Mouse (Mus musculus) embryonic facial prominence, embryonic 14.5 days (tissue): ENCODE measurements around the gene Uty. TPM values are rescaled to one million over a fixed set of nuclear protein-coding genes. Genes with fewer than 3 reads are reported as not detected.
A peak's percentile ranks its signal among the peaks of the same experiment; 100 is the strongest.

ENCODE experiments used
- ATAC-seq: fragments of 200-750 bp; cut with Nextera tagmentation; 2 replicates; pipeline ENCODE4 v1.8.0; 2017; ENCODE audit warnings: low read depth, moderate number of reproducible peaks, moderate TSS enrichment
- DNase-seq: peaks from one replicate; pipeline ENCODE4 v3.0.0-alpha.2; 2015; ENCODE audit warnings: low spot score
- H3K27ac ChIP-seq: fragments of 300-500 bp; sonication (generic); replicated peaks from 2 replicates; pipeline ENCODE4 v1.5.1; 2014; ENCODE audit warnings: low read depth, mild to moderate bottlenecking, low read length, moderate library complexity
- H3K27me3 ChIP-seq: fragments of 300-500 bp; sonication (generic); replicated peaks from 2 replicates; pipeline ENCODE4 v1.6.1; 2014; ENCODE audit warnings: low read length; ENCODE audit not compliant: control insufficient read depth, insufficient read depth
- H3K36me3 ChIP-seq: fragments of 300-500 bp; sonication (generic); 2 replicates; pipeline ENCODE4 v1.6.1; 2014; ENCODE audit warnings: low read length, mixed read lengths; ENCODE audit not compliant: control insufficient read depth, insufficient read depth
- H3K4me1 ChIP-seq: fragments of 300-500 bp; sonication (generic); 2 replicates; pipeline ENCODE4 v1.6.1; 2014; ENCODE audit warnings: antibody characterized with exemption, low read length; ENCODE audit not compliant: control insufficient read depth, insufficient read depth
- H3K4me2 ChIP-seq: fragments of 300-500 bp; sonication (generic); 2 replicates; pipeline ENCODE4 v1.6.1; 2014; ENCODE audit warnings: low read depth, mild to moderate bottlenecking, low read length, moderate library complexity, mixed read lengths
- H3K4me3 ChIP-seq: fragments of 300-500 bp; sonication (generic); 2 replicates; pipeline ENCODE4 v1.5.1; 2014; ENCODE audit warnings: low read depth, mild to moderate bottlenecking, low read length
- H3K9ac ChIP-seq: fragments of 300-500 bp; sonication (generic); 2 replicates; pipeline ENCODE4 v1.6.1; 2014; ENCODE audit warnings: low read depth, mild to moderate bottlenecking, low read length, moderate library complexity, mixed read lengths
- H3K9me3 ChIP-seq: fragments of 300-500 bp; sonication (generic); 2 replicates; pipeline ENCODE4 v1.6.1; 2016; ENCODE audit warnings: low read length; ENCODE audit not compliant: control insufficient read depth
- WGBS: fragments of 180-500 bp; shearing (Covaris S2); extraction: QIAGEN DNeasy Blood & Tissue Kit; methylation state at CpG from one replicate; pipeline ENCODE4 v1.1.7; 2014; 5-methylcytosine and 5-hydroxymethylcytosine counted together
- polyA plus RNA-seq: library from polyadenylated mRNA; unstranded; fragments of >200 nt; fragmentation: Nextera tagmentation; extraction: Ambion mirVana; gene quantifications from 2 replicates; pipeline ENCODE4 v1.2.1, GENCODE M21; 2014

The Uty gene
- 18.7 and 18.9 TPM in 2 replicates for polyA plus RNA-seq

GRCm38 (mm10) chrY:1245426-1245863 lies at the start of gene Uty:
TSS of gene Uty (minus strand) at chrY:1245759.
- WGBS: 4% methylated on average over 17 of the region's 21 CpGs
- Histone ChIP-seq H3K4me3 (peak within 1 kb of the TSS; percentile 40), H3K4me2 (peak within 1 kb of the TSS; percentile 44), H3K9me3 (no peaks in the 10 kb centered on the region), H3K27ac (peak within 1 kb of the TSS; percentile 83), H3K36me3 (no peaks in the 10 kb centered on the region), H3K9ac (peak within 1 kb of the TSS; percentile 62), H3K4me1 (no peaks in the 10 kb centered on the region), H3K27me3 (no peaks in the 10 kb centered on the region)
- ATAC-seq: peak; percentile 91
- peak; percentile 92 for DNase-seq

- Histone ChIP-seq H3K27me3 (no peaks in the 10 kb centered on the region), H3K9me3 (no peaks in the 10 kb centered on the region), H3K27ac (no peak overlapping the region), H3K36me3 (no peaks in the 10 kb centered on the region), H3K4me3 (no peak overlapping the region), H3K9ac (no peak overlapping the region), H3K4me1 (no peaks in the 10 kb centered on the region), H3K4me2 (no peak overlapping the region)
- DNase-seq (no peak), ATAC-seq (no peak)
Measured at GRCm38 (mm10) chrY:1293708-1294107, 48.1 kb upstream of the Uty start.

- peak within 1 kb of the TSS; percentile 84 for H3K27ac ChIP-seq
- H3K27me3 ChIP-seq: no peaks in the 10 kb centered on the region
- peak within 1 kb of the TSS; percentile 58 for H3K9ac ChIP-seq
- ATAC-seq (peak; percentile 89; the same call in 1 of the 2 replicates), DNase-seq (peak; percentile 92)
- no peaks in the 10 kb centered on the region for H3K9me3 ChIP-seq
- H3K4me2 ChIP-seq: peak within 1 kb of the TSS; percentile 43; the same call in 1 of the 2 replicates
- H3K4me3 ChIP-seq: peak within 1 kb of the TSS; percentile 39
- 4% methylated on average over 14 of the region's 31 CpGs for WGBS
- H3K4me1 ChIP-seq: no peaks in the 10 kb centered on the region
- no peaks in the 10 kb centered on the region for H3K36me3 ChIP-seq
Measured at GRCm38 (mm10) chrY:1286171-1286795, 40.7 kb upstream of the Uty start, which contains the start of gene Ddx3y. TSS of gene Ddx3y (minus strand) at chrY:1286629.

GRCm38 (mm10) chrY:1285735-1286134 lies 40.2 kb upstream of the Uty start:
- WGBS: 1% methylated on average over 12 of the region's 12 CpGs
- peak overlapping the region; percentile 39 for H3K4me3 ChIP-seq

GRCm38 (mm10) chrY:1246117-1246516 lies 558 bp upstream of the Uty start:
- 70% methylated on average over 6 of the region's 6 CpGs for WGBS
- ATAC-seq (no peak), DNase-seq (no peak)
- H3K4me3 ChIP-seq: peak overlapping the region; percentile 40
- H3K9ac ChIP-seq: no peak overlapping the region
- H3K4me2 ChIP-seq: peak overlapping the region; percentile 15; the same call in 1 of the 2 replicates
- H3K36me3 ChIP-seq: no peaks in the 10 kb centered on the region
- no peak overlapping the region for H3K27ac ChIP-seq
- no peaks in the 10 kb centered on the region for H3K9me3 ChIP-seq
- no peaks in the 10 kb centered on the region for H3K4me1 ChIP-seq
- no peaks in the 10 kb centered on the region for H3K27me3 ChIP-seq

More at GRCm38 (mm10) chrY:1285735-1286134, 40.2 kb upstream of the Uty start:
- H3K4me1 ChIP-seq: no peaks in the 10 kb centered on the region
- peak overlapping the region; percentile 84 for H3K27ac ChIP-seq
- H3K9ac ChIP-seq: peak overlapping the region; percentile 58
- peak overlapping the region; percentile 43; the same call in 1 of the 2 replicates for H3K4me2 ChIP-seq
- H3K9me3 ChIP-seq: no peaks in the 10 kb centered on the region
- peak; percentile 4 for DNase-seq
- H3K27me3 ChIP-seq: no peaks in the 10 kb centered on the region
- no peaks in the 10 kb centered on the region for H3K36me3 ChIP-seq
- no peak for ATAC-seq

- DNase-seq (peak; percentile 0), ATAC-seq (no peak)
- Histone ChIP-seq H3K27ac (peak overlapping the region; percentile 83), H3K4me2 (peak overlapping the region; percentile 44), H3K4me3 (peak overlapping the region; percentile 40), H3K27me3 (no peaks in the 10 kb centered on the region), H3K36me3 (no peaks in the 10 kb centered on the region), H3K9ac (peak overlapping the region; percentile 62), H3K4me1 (no peaks in the 10 kb centered on the region), H3K9me3 (no peaks in the 10 kb centered on the region)
- WGBS: 0% methylated on average over 5 of the region's 9 CpGs
Measured at GRCm38 (mm10) chrY:1244940-1245339, 619 bp downstream of the Uty start.

- peak overlapping the region; percentile 40 for H3K4me3 ChIP-seq
- no peaks in the 10 kb centered on the region for H3K9me3 ChIP-seq
- H3K27ac ChIP-seq: no peak overlapping the region
- ATAC-seq (no peak), DNase-seq (no peak)
- no peak overlapping the region; the same call in 1 of the 2 replicates for H3K9ac ChIP-seq
- H3K4me2 ChIP-seq: peak overlapping the region; percentile 44
- no peaks in the 10 kb centered on the region for H3K27me3 ChIP-seq
- no peaks in the 10 kb centered on the region for H3K4me1 ChIP-seq
- H3K36me3 ChIP-seq: no peaks in the 10 kb centered on the region
- 57% methylated on average over 5 of the region's 5 CpGs for WGBS
Measured at GRCm38 (mm10) chrY:1244421-1244820, 1.1 kb downstream of the Uty start.

- Histone ChIP-seq H3K4me3 (no peak overlapping the region), H3K27ac (no peak overlapping the region), H3K4me1 (no peaks in the 10 kb centered on the region), H3K9ac (no peak overlapping the region), H3K9me3 (no peaks in the 10 kb centered on the region), H3K36me3 (no peaks in the 10 kb centered on the region), H3K27me3 (no peaks in the 10 kb centered on the region), H3K4me2 (no peak overlapping the region)
- DNase-seq (no peak), ATAC-seq (no peak)
- WGBS: 85% methylated on average over 7 of the region's 7 CpGs
Measured at GRCm38 (mm10) chrY:1220001-1220400, 25.6 kb downstream of the Uty start.

GRCm38 (mm10) chrY:1178476-1178875 lies 67.1 kb downstream of the Uty start:
- H3K27me3 ChIP-seq: no peaks in the 10 kb centered on the region
- no peak overlapping the region for H3K4me3 ChIP-seq
- no peaks in the 10 kb centered on the region for H3K4me1 ChIP-seq
- no peak overlapping the region for H3K4me2 ChIP-seq
- WGBS: no CpG with 5 or more reads among the region's 1 CpGs
- no peak overlapping the region for H3K9ac ChIP-seq
- ATAC-seq (no peak), DNase-seq (no peak)
- H3K27ac ChIP-seq: no peak overlapping the region
- no peaks in the 10 kb centered on the region for H3K36me3 ChIP-seq
- no peaks in the 10 kb centered on the region for H3K9me3 ChIP-seq
